Mouse (Mus musculus): ENCODE measurements at regions not wholly inside any gene's neighbourhood (a gene's known extent, or its start where the extent isn't known, plus 50 kb on each side); places are given as distances from the start of the nearest gene placed in this dataset.

- DNase-seq (ENCODE audit: low spot score): no peak
Measured at GRCm38 (mm10) chr2:21267149-21267761, 61.7 kb downstream of the Thnsl1 start.

- no peak for DNase-seq (ENCODE audit: low spot score)
Measured at GRCm38 (mm10) chr2:21269989-21270846, 64.7 kb downstream of the Thnsl1 start.

GRCm38 (mm10) chr2:21273416-21273815 is 67.9 kb downstream of the Thnsl1 start:
- DNase-seq (ENCODE audit: low spot score): no peak

GRCm38 (mm10) chr2:21275315-21275714 is 69.8 kb downstream of the Thnsl1 start:
- DNase-seq (ENCODE audit: low spot score): no peak

GRCm38 (mm10) chr2:21280794-21281420 is 75.4 kb downstream of the Thnsl1 start:
- peak; percentile 22 for DNase-seq (ENCODE audit: low spot score)

- no peak for DNase-seq (ENCODE audit: low spot score)
Measured at GRCm38 (mm10) chr2:21282505-21283200, 77.1 kb downstream of the Thnsl1 start.

- no peak for DNase-seq (ENCODE audit: low spot score)
Measured at GRCm38 (mm10) chr2:21284881-21285280, 79.4 kb downstream of the Thnsl1 start.

- DNase-seq (ENCODE audit: low spot score): no peak
Measured at GRCm38 (mm10) chr2:21287786-21288185, 79.6 kb upstream of the Gpr158 start.

GRCm38 (mm10) chr2:21292669-21293151 is 74.6 kb upstream of the Gpr158 start:
- DNase-seq (ENCODE audit: low spot score): no peak

GRCm38 (mm10) chr2:21294002-21294401 is 73.3 kb upstream of the Gpr158 start:
- no peak for DNase-seq (ENCODE audit: low spot score)

GRCm38 (mm10) chr2:21299681-21300080 is 67.7 kb upstream of the Gpr158 start:
- no peak for DNase-seq (ENCODE audit: low spot score)
